Mouse (Mus musculus) liver, embryonic 16.5 days (tissue): Measurements from ENCODE around the gene Fam168b. TPM values are rescaled to one million over a fixed set of nuclear protein-coding genes. Genes with fewer than 3 reads are reported as not detected.

Experiments used
- ATAC-seq: fragments of 200-750 bp; cut with Nextera tagmentation; 2 replicates; pipeline ENCODE4 v1.8.0; 2017; ENCODE audit warnings: low read depth, mild to moderate bottlenecking, moderate number of reproducible peaks, moderate library complexity
- H3K27ac ChIP-seq: fragments of 300-500 bp; sonication (generic); 2 replicates; pipeline ENCODE4 v1.5.1; 2014; ENCODE audit warnings: mild to moderate bottlenecking, low read length
- H3K27me3 ChIP-seq: fragments of 300-500 bp; sonication (generic); 2 replicates; pipeline ENCODE4 v1.6.1; 2014; ENCODE audit warnings: low read depth, low read length, mixed read lengths; ENCODE audit not compliant: control insufficient read depth, insufficient read depth
- H3K36me3 ChIP-seq: fragments of 300-500 bp; sonication (generic); 2 replicates; pipeline ENCODE4 v1.6.1; 2014; ENCODE audit warnings: mild to moderate bottlenecking; ENCODE audit not compliant: control insufficient read depth, insufficient read depth
- H3K4me1 ChIP-seq: fragments of 300-500 bp; sonication (generic); 2 replicates; pipeline ENCODE4 v1.6.1; 2014; ENCODE audit warnings: low read depth, low read length, mixed read lengths; ENCODE audit not compliant: control insufficient read depth
- H3K4me2 ChIP-seq: fragments of 300-500 bp; sonication (generic); 2 replicates; pipeline ENCODE4 v1.6.1; 2014; ENCODE audit warnings: low read depth, low read length, mixed read lengths
- H3K4me3 ChIP-seq: fragments of 300-500 bp; sonication (generic); 2 replicates; pipeline ENCODE4 v1.5.1; 2014; ENCODE audit warnings: low read depth, mild to moderate bottlenecking, low read length
- H3K9ac ChIP-seq: fragments of 300-500 bp; sonication (generic); 2 replicates; pipeline ENCODE4 v1.6.1; 2014; ENCODE audit warnings: low read depth, low read length
- H3K9me3 ChIP-seq: fragments of 300-500 bp; sonication (generic); replicated peaks from 2 replicates; pipeline ENCODE4 v1.6.1; 2016; ENCODE audit warnings: low read length; ENCODE audit not compliant: control insufficient read depth
- WGBS: fragments of 180-500 bp; shearing (Covaris S2); extraction: QIAGEN DNeasy Blood & Tissue Kit; methylation state at CpG from one replicate; pipeline ENCODE4 v1.1.7; 2014; ENCODE audit not compliant: insufficient replicate concordance; 5-methylcytosine and 5-hydroxymethylcytosine counted together
- polyA plus RNA-seq: library from polyadenylated mRNA; unstranded; fragments of >200 nt; fragmentation: Nextera tagmentation; extraction: Ambion mirVana; gene quantifications from 2 replicates; pipeline ENCODE4 v1.2.1, GENCODE M21; 2015

The Fam168b gene
- polyA plus RNA-seq, 1 experiment from 2014 or later, result 13.5 TPM

DNA sequence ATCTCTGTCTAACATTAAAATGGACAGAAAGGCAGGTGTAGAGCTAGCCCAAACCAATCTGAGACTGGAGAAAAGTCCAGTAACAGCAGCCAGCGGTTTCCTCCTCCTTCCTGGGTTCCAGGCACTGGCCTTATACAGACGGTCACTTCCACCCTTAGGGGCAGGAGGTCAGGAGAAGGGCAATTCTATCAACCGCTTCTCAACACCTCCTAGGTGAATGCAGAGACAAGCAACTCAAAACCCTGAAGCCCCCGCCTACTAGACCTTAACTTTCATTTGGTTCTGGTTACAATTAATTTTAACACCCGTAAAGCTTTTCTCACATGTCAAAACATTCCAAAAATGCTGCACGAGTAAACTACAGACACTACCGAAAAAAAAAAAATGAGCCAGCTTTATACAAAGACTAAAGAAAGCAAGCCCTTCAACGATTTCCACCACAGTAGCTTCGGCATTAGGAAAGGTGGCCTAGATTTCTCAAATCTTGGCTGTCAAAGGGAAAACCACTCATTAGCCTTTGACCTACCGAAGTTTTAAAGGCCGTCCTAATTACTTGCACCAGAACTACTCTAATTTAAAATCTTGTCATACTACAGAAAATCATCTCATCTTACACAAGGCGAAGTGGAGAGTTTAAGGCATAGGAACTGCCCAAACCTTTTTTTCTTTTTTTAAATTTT lies 1.0 kb downstream of the Fam168b start:
- Histone ChIP-seq H3K27ac (peak overlapping the region; percentile 84; the same call in 1 of the 2 replicates), H3K27me3 (no peaks in the 10 kb centered on the region), H3K9ac (peak overlapping the region; percentile 87), H3K36me3 (no peaks in the 10 kb centered on the region), H3K4me2 (peak overlapping the region; percentile 71), H3K4me1 (peaks cover 30% of the 10 kb centered on the region), H3K4me3 (peak overlapping the region; percentile 74), H3K9me3 (no peaks in the 10 kb centered on the region)
- WGBS, result 1% methylated on average over 12 of the region's 12 CpGs
- no peak for ATAC-seq

DNA sequence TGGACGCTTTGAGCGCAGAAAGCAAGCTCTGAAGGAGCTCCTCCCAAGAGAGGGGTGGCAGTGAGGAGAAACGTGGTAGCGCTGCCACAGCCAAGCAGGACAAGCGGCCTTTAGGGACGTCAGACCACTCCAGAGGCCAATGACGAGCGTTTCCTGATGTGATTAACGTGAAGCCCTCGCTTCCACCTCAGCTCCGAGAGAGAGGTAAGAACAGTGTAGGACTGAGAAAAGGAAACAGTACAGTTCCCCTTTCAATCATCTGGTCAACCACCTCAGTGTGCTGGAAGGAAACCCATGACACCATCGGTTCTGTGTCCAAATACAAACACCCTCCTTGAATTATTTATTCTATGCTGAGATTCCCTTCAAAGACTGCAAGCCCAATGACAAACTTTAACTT lies 3.6 kb downstream of the Fam168b start:
- Histone ChIP-seq H3K27me3 (no peaks in the 10 kb centered on the region), H3K36me3 (peaks cover 5% of the 10 kb centered on the region), H3K27ac (no peak overlapping the region), H3K4me1 (peaks cover 30% of the 10 kb centered on the region), H3K9me3 (no peaks in the 10 kb centered on the region), H3K4me2 (no peak overlapping the region), H3K4me3 (no peak overlapping the region), H3K9ac (no peak overlapping the region)
- WGBS, result 31% methylated on average over 12 of the region's 12 CpGs
- no peak for ATAC-seq

DNA sequence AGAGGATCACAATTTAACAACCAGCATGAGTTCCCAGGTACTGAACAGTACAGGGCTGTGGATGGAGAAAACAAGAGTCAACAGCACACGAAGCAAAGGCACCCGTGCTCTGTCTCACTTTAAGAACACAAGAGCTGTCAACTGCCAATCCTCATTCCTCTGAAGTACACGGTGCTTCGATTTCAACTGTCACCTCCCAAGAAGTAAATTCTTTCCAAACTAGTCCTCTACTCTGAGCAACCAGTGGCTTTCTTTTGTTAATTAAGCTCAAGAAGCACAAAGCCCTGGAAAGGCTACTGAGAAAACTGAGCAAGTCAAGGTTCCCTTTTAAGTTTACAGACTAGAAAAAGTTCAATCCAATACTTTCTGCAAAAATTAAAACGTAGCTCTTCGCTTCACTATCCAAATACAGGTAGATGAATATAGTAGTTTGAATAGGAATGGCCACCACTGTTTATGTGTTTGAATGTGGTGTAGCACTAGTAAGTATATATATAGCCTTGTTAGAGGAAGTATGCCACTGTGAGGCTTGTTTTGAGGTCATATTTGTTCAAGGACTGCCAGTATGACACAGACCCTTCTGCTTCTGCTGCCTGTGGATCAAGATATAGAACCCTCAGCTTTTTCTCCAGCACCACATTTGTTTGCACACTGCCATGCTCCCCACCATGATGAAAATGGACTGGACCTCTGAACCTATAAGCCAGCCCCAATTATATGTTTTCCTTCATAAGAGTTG lies 4.7 kb downstream of the Fam168b start:
- Histone ChIP-seq H3K36me3 (peaks cover 5% of the 10 kb centered on the region), H3K9me3 (no peaks in the 10 kb centered on the region), H3K27me3 (no peaks in the 10 kb centered on the region), H3K27ac (no peak overlapping the region), H3K4me1 (peaks cover 25% of the 10 kb centered on the region), H3K4me2 (no peak overlapping the region), H3K4me3 (no peak overlapping the region), H3K9ac (no peak overlapping the region)
- 62% methylated on average over 6 of the region's 6 CpGs for WGBS
- no peak for ATAC-seq

DNA sequence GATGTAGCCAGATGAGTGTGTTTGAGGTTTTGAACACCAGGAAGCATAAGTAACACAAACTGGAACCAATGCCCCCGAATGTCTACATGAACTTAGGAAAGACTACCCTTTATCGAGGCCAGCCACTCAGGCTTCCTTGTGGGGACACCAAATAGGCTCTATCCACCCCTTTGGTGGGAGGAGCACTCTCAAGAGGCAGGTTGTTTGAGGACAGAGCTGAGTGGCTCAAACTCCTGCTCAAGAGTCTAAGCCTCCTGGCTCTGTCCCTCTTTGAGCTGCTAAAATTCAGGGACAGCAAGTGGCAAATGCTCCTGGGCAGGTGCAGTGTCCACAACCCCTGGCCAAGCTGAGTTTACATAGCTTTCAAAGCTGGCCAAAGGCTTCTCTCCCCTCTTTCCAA lies 8.0 kb downstream of the Fam168b start:
- Histone ChIP-seq H3K27me3 (no peaks in the 10 kb centered on the region), H3K4me2 (no peak overlapping the region), H3K4me1 (peaks cover 8% of the 10 kb centered on the region), H3K36me3 (peaks cover 5% of the 10 kb centered on the region), H3K27ac (no peak overlapping the region), H3K9ac (no peak overlapping the region), H3K4me3 (no peak overlapping the region), H3K9me3 (no peaks in the 10 kb centered on the region)
- ATAC-seq, result no peak
- 36% methylated on average over 2 of the region's 2 CpGs for WGBS

DNA sequence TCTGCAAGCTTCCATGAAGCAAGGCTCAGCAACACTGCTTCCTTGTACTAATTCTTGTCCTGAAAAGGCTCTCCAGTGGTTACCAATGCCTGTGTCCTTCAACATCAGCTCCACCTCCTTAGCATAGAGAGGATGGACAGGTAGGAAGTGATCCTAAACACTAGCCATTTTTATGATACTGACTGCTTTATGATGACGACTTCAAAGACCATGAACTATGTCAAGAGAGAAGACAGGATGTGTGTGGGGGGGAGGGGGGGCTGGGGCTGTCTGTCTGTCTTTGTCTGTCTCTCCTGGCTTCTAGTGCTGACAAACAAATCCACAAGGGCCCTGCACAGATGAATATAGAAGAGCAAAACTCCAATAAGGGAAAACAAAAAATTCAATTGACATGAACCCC lies 11.5 kb downstream of the Fam168b start:
- ATAC-seq, result no peak
- Histone ChIP-seq H3K27ac (no peak overlapping the region), H3K4me3 (no peak overlapping the region), H3K36me3 (peaks cover 12% of the 10 kb centered on the region), H3K9me3 (no peaks in the 10 kb centered on the region), H3K27me3 (no peaks in the 10 kb centered on the region), H3K4me1 (no peaks in the 10 kb centered on the region), H3K9ac (no peak overlapping the region), H3K4me2 (no peak overlapping the region)
- WGBS, result 32% methylated on average over 1 of the region's 1 CpGs

DNA sequence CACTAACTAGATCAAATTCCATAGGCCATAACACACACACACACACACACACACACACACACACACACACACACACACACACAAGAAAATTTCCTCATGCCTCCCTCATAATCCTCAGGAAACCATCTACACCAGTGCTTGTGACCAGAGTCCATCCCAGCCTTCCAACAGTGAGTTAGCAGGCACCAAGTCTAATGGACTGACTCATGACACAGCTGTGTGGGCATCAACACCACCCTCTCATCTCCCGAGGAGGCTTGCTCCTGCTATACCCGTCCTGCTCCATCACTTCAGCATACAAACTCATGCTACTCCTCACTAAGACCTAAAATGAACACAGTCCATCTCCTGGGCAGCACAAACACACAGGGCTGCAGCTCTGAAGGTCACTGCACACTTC lies 11.9 kb downstream of the Fam168b start:
- WGBS, result 53% methylated on average over 2 of the region's 2 CpGs
- Histone ChIP-seq H3K27ac (no peak overlapping the region), H3K9me3 (no peaks in the 10 kb centered on the region), H3K4me3 (no peak overlapping the region), H3K36me3 (peaks cover 9% of the 10 kb centered on the region), H3K4me1 (no peaks in the 10 kb centered on the region), H3K27me3 (no peaks in the 10 kb centered on the region), H3K9ac (no peak overlapping the region), H3K4me2 (no peak overlapping the region)
- no peak for ATAC-seq

DNA sequence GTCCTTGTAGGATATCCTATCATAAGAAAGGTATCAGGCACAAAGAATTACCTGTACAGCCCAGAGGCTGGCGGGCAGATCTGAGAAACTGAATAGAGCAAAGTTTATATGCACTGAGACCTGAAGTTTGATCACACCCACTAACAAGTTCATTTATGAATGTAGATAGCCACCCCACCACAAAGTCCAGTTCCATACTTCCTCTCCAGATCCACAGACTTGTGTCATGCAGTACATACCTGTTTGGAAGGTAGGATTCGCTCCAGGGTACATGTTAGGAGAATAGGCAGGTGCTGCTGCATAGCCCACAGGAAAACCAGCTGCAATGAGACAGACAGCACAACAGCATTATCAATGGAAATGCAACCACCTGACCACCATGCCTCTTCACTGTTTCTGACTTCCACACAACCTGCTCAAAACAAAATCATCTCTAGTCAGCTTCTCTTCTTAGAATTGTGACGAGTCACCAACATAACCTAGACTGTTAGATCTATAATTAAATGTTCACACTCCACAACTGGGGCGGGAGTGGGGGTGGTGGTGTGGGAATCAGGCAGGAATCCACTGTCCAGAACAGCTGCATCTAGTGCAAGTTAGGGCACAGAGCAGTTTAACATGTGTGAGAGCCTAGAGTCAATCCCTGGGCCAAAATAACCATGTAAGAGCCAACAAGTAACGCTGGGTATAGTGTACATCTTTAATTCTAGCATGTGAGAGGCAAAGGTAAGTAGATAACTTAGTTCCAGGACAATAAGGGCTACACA lies 14.2 kb downstream of the Fam168b start:
- no peak overlapping the region for H3K9ac ChIP-seq
- H3K27ac ChIP-seq, result no peak overlapping the region
- H3K9me3 ChIP-seq, result no peaks in the 10 kb centered on the region
- H3K36me3 ChIP-seq, result peaks cover 9% of the 10 kb centered on the region
- H3K4me3 ChIP-seq, result no peak overlapping the region
- no peaks in the 10 kb centered on the region for H3K4me1 ChIP-seq
- 73% methylated on average over 5 of the region's 5 CpGs for WGBS
- H3K4me2 ChIP-seq, result no peak overlapping the region
- no peak for ATAC-seq
- H3K27me3 ChIP-seq, result no peaks in the 10 kb centered on the region

DNA sequence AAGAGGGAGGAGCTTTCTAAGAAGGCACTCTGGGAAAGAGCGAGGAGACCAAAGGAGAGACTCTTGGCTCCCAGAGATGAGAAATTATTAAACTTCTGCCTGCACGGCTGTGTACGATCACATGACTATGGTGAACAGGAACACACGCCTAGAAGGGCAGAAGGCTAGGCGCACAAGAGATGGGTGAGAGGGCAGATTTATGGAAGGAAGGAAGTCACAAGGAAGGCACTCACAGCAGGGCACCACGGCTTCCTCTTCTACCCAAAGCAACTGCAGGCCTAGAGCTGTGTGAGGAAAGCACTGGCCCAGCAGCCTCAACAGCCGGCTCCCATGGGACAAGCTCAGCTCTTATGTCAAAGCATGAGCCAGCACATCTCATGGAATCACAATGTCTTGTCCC lies 15.0 kb downstream of the Fam168b start:
- Histone ChIP-seq H3K9ac (no peak overlapping the region), H3K9me3 (no peaks in the 10 kb centered on the region), H3K4me3 (no peak overlapping the region), H3K27me3 (no peaks in the 10 kb centered on the region), H3K4me1 (no peaks in the 10 kb centered on the region), H3K4me2 (no peak overlapping the region), H3K27ac (no peak overlapping the region), H3K36me3 (peaks cover 9% of the 10 kb centered on the region)
- no peak for ATAC-seq
- 62% methylated on average over 7 of the region's 7 CpGs for WGBS

DNA sequence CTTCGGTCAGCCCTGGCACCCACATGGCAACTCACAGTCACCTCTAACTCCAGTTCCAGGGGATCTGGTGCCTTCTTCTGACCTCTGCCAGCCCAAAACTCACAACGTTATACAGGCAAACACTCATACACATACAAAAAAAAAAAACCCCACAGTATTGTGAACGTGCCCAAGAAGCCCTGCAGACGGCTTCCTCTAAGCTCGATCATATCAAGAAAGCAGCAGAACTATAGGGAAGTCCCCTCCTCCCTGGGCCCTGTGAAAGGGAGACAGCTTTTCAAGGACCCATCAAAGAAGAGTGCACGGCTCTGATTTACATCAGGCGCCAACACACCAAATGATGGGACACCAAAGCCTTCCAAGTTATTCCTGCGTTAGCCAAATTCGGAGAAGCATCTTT lies 17.0 kb downstream of the Fam168b start:
- H3K4me3 ChIP-seq, result no peak overlapping the region
- no peak for ATAC-seq
- H3K4me2 ChIP-seq, result no peak overlapping the region
- no peak overlapping the region for H3K27ac ChIP-seq
- H3K9me3 ChIP-seq, result no peaks in the 10 kb centered on the region
- no peaks in the 10 kb centered on the region for H3K4me1 ChIP-seq
- H3K36me3 ChIP-seq, result peaks cover 17% of the 10 kb centered on the region
- H3K9ac ChIP-seq, result no peak overlapping the region
- 73% methylated on average over 9 of the region's 9 CpGs for WGBS
- H3K27me3 ChIP-seq, result no peaks in the 10 kb centered on the region
